Comparison of ENCODE assay signal across 12 mouse cellular contexts in the genomic region with DNA sequence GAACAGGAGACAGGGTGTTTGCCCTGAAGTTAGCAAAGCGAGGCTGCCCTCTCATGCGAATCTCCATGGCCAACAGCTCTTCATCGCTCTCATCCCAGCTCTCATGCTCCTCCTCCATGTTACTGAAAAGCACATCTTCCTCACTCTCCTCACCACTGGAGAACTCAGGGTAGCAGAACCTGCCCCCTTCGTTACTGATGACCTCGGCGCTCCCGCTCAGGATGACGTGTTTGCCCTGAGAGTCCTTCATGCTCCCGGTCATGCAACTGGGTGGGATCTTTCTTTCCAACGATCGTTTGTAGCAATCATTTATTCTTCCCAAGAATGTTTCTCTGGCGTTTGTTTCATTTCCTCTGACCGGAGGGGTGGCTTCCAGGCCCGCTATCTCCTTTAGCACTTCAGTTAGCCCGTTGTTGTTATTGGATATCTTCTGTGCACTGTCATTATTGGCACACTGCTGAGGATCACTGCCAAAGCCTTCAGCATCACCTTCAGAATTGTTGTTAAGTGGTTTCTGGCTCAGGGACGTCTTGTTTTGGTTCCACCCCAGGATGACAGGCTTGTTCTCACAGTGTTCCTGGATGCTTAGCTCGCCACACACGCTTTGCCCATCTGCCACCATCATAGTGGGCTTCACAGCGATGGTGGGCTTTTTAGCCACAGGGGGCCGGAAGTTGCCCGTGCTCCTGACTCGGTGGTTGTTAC.
DNase-seq lines count a peak whose midpoint lies in the region; ATAC-seq and TF ChIP-seq lines count a peak whose summit lies in the region.
"Had no signal": no experiment of that assay in that cellular context is flagged by ENCODE, and none has a peak within 500 bp of the region (broad histone marks: within the 10 kb centered on the region; RNA-seq: fewer than 3 reads in every experiment).

No protein-coding gene starts in this region.

- H3K4me2 ChIP-seq in forebrain, embryonic 14.5 days (ENCODE audit: low read length) = no peak overlapping the region
- H3K4me2 ChIP-seq in forebrain, embryonic 12.5 days = no peak overlapping the region
- peak overlapping the region; percentile 37 for H3K4me2 ChIP-seq in heart, embryonic 16.5 days (ENCODE audit: low read depth, low read length)
- H3K4me2 ChIP-seq: hindbrain, embryonic 15.5 days; midbrain, embryonic 12.5 days had no signal

- 83% methylated on average over 22 of the region's 22 CpGs for WGBS in forebrain, embryonic 14.5 days
- 91% methylated on average over 22 of the region's 22 CpGs for WGBS in forebrain, embryonic 12.5 days
- 43% methylated on average over 22 of the region's 22 CpGs for WGBS in heart, embryonic 16.5 days
- whole genome bisulfite sequencing in small intestine, adult 2 months = 88% methylated on average over 22 of the region's 22 CpGs
- WGBS in embryonic facial prominence, embryonic 10.5 days = 93% methylated on average over 22 of the region's 22 CpGs

- no peak overlapping the region for H3K9ac ChIP-seq in forebrain, embryonic 14.5 days (ENCODE audit: low read length)
- H3K9ac ChIP-seq in forebrain, embryonic 12.5 days = no peak overlapping the region
- H3K9ac ChIP-seq in heart, embryonic 16.5 days (ENCODE audit: low read length) = no peak overlapping the region
- H3K9ac ChIP-seq: hindbrain, embryonic 15.5 days; midbrain, embryonic 12.5 days had no signal

- peak; percentile 45 for DNase-seq in forebrain, embryonic 14.5 days (ENCODE audit: low spot score)
- peak; percentile 32 to 33 for DNase-seq in right cerebral cortex, postnatal 10 days (ENCODE audit: low spot score in 2 of 2)
- DNase-seq in right cerebral cortex, postnatal 4 days = no peak
- DNase-seq in thymus, postnatal 25 days = no peak
- no peak for DNase-seq in embryonic facial prominence, embryonic 10.5 days (ENCODE audit: low spot score)
- DNase-seq: right cerebral cortex, postnatal 14 days had no signal

- no peak overlapping the region for H3K4me3 ChIP-seq in forebrain, embryonic 14.5 days (ENCODE audit: low read depth, low read length)
- no peak overlapping the region for H3K4me3 ChIP-seq in forebrain, embryonic 12.5 days (replicated peaks)
- no peak overlapping the region for H3K4me3 ChIP-seq in heart, embryonic 16.5 days (ENCODE audit: low read length)
- no peak overlapping the region for H3K4me3 ChIP-seq in small intestine, adult 2 months (ENCODE audit: low read depth, low read length)
- no peak overlapping the region for H3K4me3 ChIP-seq in embryonic facial prominence, embryonic 10.5 days
- H3K4me3 ChIP-seq: hindbrain, embryonic 15.5 days; left cerebral cortex, adult 2 months; midbrain, embryonic 12.5 days had no signal

- no peaks in the 10 kb centered on the region for H3K27me3 ChIP-seq in forebrain, embryonic 14.5 days (replicated peaks; ENCODE audit: control insufficient read depth, insufficient read depth, low read length)
- H3K27me3 ChIP-seq in forebrain, embryonic 12.5 days = no peaks in the 10 kb centered on the region
- H3K27me3 ChIP-seq in heart, embryonic 16.5 days (ENCODE audit: control insufficient read depth, insufficient read depth, low read length) = no peaks in the 10 kb centered on the region
- no peaks in the 10 kb centered on the region for H3K27me3 ChIP-seq in small intestine, adult 2 months (ENCODE audit: control insufficient read depth, insufficient read depth, low read length)
- no peaks in the 10 kb centered on the region for H3K27me3 ChIP-seq in embryonic facial prominence, embryonic 10.5 days (replicated peaks; ENCODE audit: low read depth, poor library complexity, severe bottlenecking)
- H3K27me3 ChIP-seq: hindbrain, embryonic 15.5 days; midbrain, embryonic 12.5 days had no signal

- H3K27ac ChIP-seq in forebrain, embryonic 14.5 days (ENCODE audit: low read depth, low read length) = no peak overlapping the region
- H3K27ac ChIP-seq in forebrain, embryonic 12.5 days = no peak overlapping the region
- peak overlapping the region; percentile 80 for H3K27ac ChIP-seq in heart, embryonic 16.5 days (ENCODE audit: low read length)
- H3K27ac ChIP-seq in small intestine, adult 2 months (ENCODE audit: insufficient read depth, low read depth, low read length) = no peak overlapping the region; the same call in 1 of the 2 replicates
- no peak overlapping the region for H3K27ac ChIP-seq in embryonic facial prominence, embryonic 10.5 days (replicated peaks)
- H3K27ac ChIP-seq: hindbrain, embryonic 15.5 days; left cerebral cortex, adult 2 months; midbrain, embryonic 12.5 days had no signal

- H3K4me1 ChIP-seq in forebrain, embryonic 14.5 days (ENCODE audit: control insufficient read depth, insufficient read depth, low read length) = no peaks in the 10 kb centered on the region
- no peaks in the 10 kb centered on the region for H3K4me1 ChIP-seq in forebrain, embryonic 12.5 days
- H3K4me1 ChIP-seq in heart, embryonic 16.5 days (ENCODE audit: control insufficient read depth, insufficient read depth, low read length) = peaks cover 30% of the 10 kb centered on the region
- peaks cover 13% of the 10 kb centered on the region for H3K4me1 ChIP-seq in small intestine, adult 2 months (ENCODE audit: control insufficient read depth, insufficient read depth, insufficient read length, low read length)
- H3K4me1 ChIP-seq in embryonic facial prominence, embryonic 10.5 days = peaks cover 3% of the 10 kb centered on the region; the same call in 1 of the 2 replicates
- H3K4me1 ChIP-seq: hindbrain, embryonic 15.5 days; midbrain, embryonic 12.5 days had no signal

- ATAC-seq in forebrain, embryonic 14.5 days = no peak; the same call in 1 of the 2 replicates
- no peak for ATAC-seq in forebrain, embryonic 12.5 days (ENCODE audit: low FRiP score)
- ATAC-seq in heart, embryonic 16.5 days (replicated peaks; ENCODE audit: extremely low read depth, insufficient read depth, low FRiP score) = peak; percentile 68

- TF ChIP-seq CTCF in small intestine, adult 2 months (IDR thresholded peaks at IDR 0.05; ENCODE audit: extremely low read depth, insufficient read length, insufficient replicate concordance, low read depth, low read length) = no peak

- TF ChIP-seq POLR2A in small intestine, adult 2 months (IDR thresholded peaks at IDR 0.05; ENCODE audit: low read depth, low read length) = peak; percentile 16; the same call in 1 of the 2 replicates

- H3K36me3 ChIP-seq in forebrain, embryonic 14.5 days (ENCODE audit: control insufficient read depth, insufficient read depth, low read length) = no peaks in the 10 kb centered on the region
- H3K36me3 ChIP-seq in forebrain, embryonic 12.5 days (replicated peaks) = peaks cover 4% of the 10 kb centered on the region; the same call in 1 of the 2 replicates
- peaks cover 8% of the 10 kb centered on the region for H3K36me3 ChIP-seq in heart, embryonic 16.5 days (ENCODE audit: control insufficient read depth, insufficient read depth)
- H3K36me3 ChIP-seq in small intestine, adult 2 months (ENCODE audit: control insufficient read depth, insufficient read depth, low read length) = peaks cover 1% of the 10 kb centered on the region; the same call in 1 of the 2 replicates
- peaks cover 24% of the 10 kb centered on the region for H3K36me3 ChIP-seq in embryonic facial prominence, embryonic 10.5 days (replicated peaks)
- H3K36me3 ChIP-seq: hindbrain, embryonic 15.5 days had no signal

- peaks cover 5% of the 10 kb centered on the region for H3K9me3 ChIP-seq in forebrain, embryonic 14.5 days (replicated peaks; ENCODE audit: control insufficient read depth, low read length)
- H3K9me3 ChIP-seq in forebrain, embryonic 12.5 days = peaks cover 6% of the 10 kb centered on the region
- peaks cover 5% of the 10 kb centered on the region for H3K9me3 ChIP-seq in heart, embryonic 16.5 days (replicated peaks; ENCODE audit: control insufficient read depth, low read length)
- peaks cover 5% of the 10 kb centered on the region for H3K9me3 ChIP-seq in embryonic facial prominence, embryonic 10.5 days

Comparison
In these comparisons a context has a peak if more than half of its experiments do, and no peak if none do; other contexts are left out.
1. DNase-seq: peak in forebrain, embryonic 14.5 days (single experiment) and right cerebral cortex, postnatal 10 days (2 of 2); none in right cerebral cortex, postnatal 4 days (single experiment), thymus, postnatal 25 days (single experiment) and embryonic facial prominence, embryonic 10.5 days (single experiment).